Mouse (Mus musculus) megakaryocyte, adult 5-6 weeks (primary cell): ENCODE results near the gene Gm10277. TPM values are rescaled to one million over a fixed set of nuclear protein-coding genes. Genes with fewer than 3 reads are reported as not detected.

ENCODE experiments used
- ATAC-seq: 2 replicates; pipeline ENCODE4 v1.8.0; 2016; ENCODE audit warnings: mild to moderate bottlenecking, inconsistent platforms; ENCODE audit not compliant: poor library complexity, severe bottlenecking
- total RNA-seq, 2 experiments: library from RNA; stranded (forward) in 1 of 2; stranded (reverse) in 1 of 2; fragments of 153-499, 151-499 nt in 1 of 2; fragments of 221-1000, 200-1000 nt in 1 of 2; gene quantifications; 2 replicates each; pipeline versions ENCODE4 v1.2.3 to v1.2.4; 2015 to 2017

Gm10277 gene
- total RNA-seq, 2 experiments from 2014 or later = 0.40 TPM; not detected in 1

- ATAC-seq = peak; percentile 78
Measured at GRCm38 (mm10) chr11:77800869-77801701, 13.5 kb upstream of the Gm10277 start.

GRCm38 (mm10) chr11:77800491-77800868, 12.9 kb upstream of the Gm10277 start:
- no peak for ATAC-seq

- ATAC-seq = no peak
Measured at GRCm38 (mm10) chr11:77795216-77795615, 7.7 kb upstream of the Gm10277 start.

GRCm38 (mm10) chr11:77793238-77793930, 5.8 kb upstream of the Gm10277 start:
- ATAC-seq = peak; percentile 97

- no peak for ATAC-seq
Measured at GRCm38 (mm10) chr11:77792566-77792909, 5.0 kb upstream of the Gm10277 start.

- no peak for ATAC-seq
Measured at GRCm38 (mm10) chr11:77791752-77792565, 4.4 kb upstream of the Gm10277 start.

- ATAC-seq = no peak
Measured at GRCm38 (mm10) chr11:77791241-77791727, 3.7 kb upstream of the Gm10277 start.

GRCm38 (mm10) chr11:77790286-77790685, 2.7 kb upstream of the Gm10277 start:
- no peak for ATAC-seq

- no peak for ATAC-seq
Measured at GRCm38 (mm10) chr11:77789512-77789911, 2.0 kb upstream of the Gm10277 start.

GRCm38 (mm10) chr11:77785768-77786561, 1.6 kb downstream of the Gm10277 start:
- ATAC-seq = peak; percentile 77

GRCm38 (mm10) chr11:77785396-77785767, 2.2 kb downstream of the Gm10277 start:
- no peak for ATAC-seq

- no peak for ATAC-seq
Measured at GRCm38 (mm10) chr11:77784894-77785293, 2.7 kb downstream of the Gm10277 start.

GRCm38 (mm10) chr11:77783747-77784646, 3.5 kb downstream of the Gm10277 start:
- ATAC-seq = peak; percentile 59

- no peak for ATAC-seq
Measured at GRCm38 (mm10) chr11:77783211-77783746, 4.3 kb downstream of the Gm10277 start.

GRCm38 (mm10) chr11:77782104-77782815, 5.3 kb downstream of the Gm10277 start:
- ATAC-seq = no peak

- ATAC-seq = no peak
Measured at GRCm38 (mm10) chr11:77781088-77781487, 6.5 kb downstream of the Gm10277 start.

- ATAC-seq = no peak
Measured at GRCm38 (mm10) chr11:77779240-77779639, 8.3 kb downstream of the Gm10277 start.

- ATAC-seq = no peak
Measured at GRCm38 (mm10) chr11:77777937-77778336, 9.6 kb downstream of the Gm10277 start.
